Mouse (Mus musculus): ENCODE results near the gene Abraxas2. TPM values are rescaled to one million over a fixed set of nuclear protein-coding genes. Genes with fewer than 3 reads are reported as not detected.

Gene Abraxas2
- polyA plus RNA-seq (2015; fragmentation: Nextera tagmentation; extraction: Ambion mirVana) = 42.5 and 43.5 TPM in 2 replicates

- Histone ChIP-seq H3K27me3 (no peaks in the 10 kb centered on the region), H3K27ac (peak within 1 kb of the TSS; percentile 69), H3K9me3 (replicated peaks) (no peaks in the 10 kb centered on the region), H3K4me1 (peaks cover 18% of the 10 kb centered on the region), H3K4me3 (peak within 1 kb of the TSS; percentile 93), H3K36me3 (ENCODE audit: poor library complexity, severe bottlenecking) (no peaks in the 10 kb centered on the region), H3K4me2 (peak within 1 kb of the TSS; percentile 88), H3K9ac (peak within 1 kb of the TSS; percentile 92)
- ATAC-seq = peak; percentile 97
- under 1% methylated on average over 53 of the region's 53 CpGs for WGBS
Observed at GRCm38 (mm10) chr7:132859042-132859958, at the start of gene Abraxas2. Gene Abraxas2 (plus strand): TSS chr7:132859225.

GRCm38 (mm10) chr7:132809721-132810120, 49.3 kb upstream of the Abraxas2 start:
- H3K4me3 ChIP-seq = peak overlapping the region; percentile 9
- H3K4me2 ChIP-seq = peak overlapping the region; percentile 72
- no peak for ATAC-seq
- H3K4me1 ChIP-seq = peaks cover 82% of the 10 kb centered on the region
- H3K9me3 ChIP-seq (replicated peaks) = no peaks in the 10 kb centered on the region
- H3K9ac ChIP-seq = peak overlapping the region; percentile 57
- peak overlapping the region; percentile 92 for H3K27ac ChIP-seq
- no peaks in the 10 kb centered on the region for H3K36me3 ChIP-seq (ENCODE audit: poor library complexity, severe bottlenecking)
- H3K27me3 ChIP-seq = no peaks in the 10 kb centered on the region
- WGBS = 13% methylated on average over 6 of the region's 6 CpGs

- Histone ChIP-seq H3K4me1 (peaks cover 83% of the 10 kb centered on the region), H3K27ac (peak overlapping the region; percentile 92)
- 12% methylated on average over 6 of the region's 6 CpGs for WGBS
Observed at GRCm38 (mm10) chr7:132810368-132810767, 48.7 kb upstream of the Abraxas2 start.

DNA sequence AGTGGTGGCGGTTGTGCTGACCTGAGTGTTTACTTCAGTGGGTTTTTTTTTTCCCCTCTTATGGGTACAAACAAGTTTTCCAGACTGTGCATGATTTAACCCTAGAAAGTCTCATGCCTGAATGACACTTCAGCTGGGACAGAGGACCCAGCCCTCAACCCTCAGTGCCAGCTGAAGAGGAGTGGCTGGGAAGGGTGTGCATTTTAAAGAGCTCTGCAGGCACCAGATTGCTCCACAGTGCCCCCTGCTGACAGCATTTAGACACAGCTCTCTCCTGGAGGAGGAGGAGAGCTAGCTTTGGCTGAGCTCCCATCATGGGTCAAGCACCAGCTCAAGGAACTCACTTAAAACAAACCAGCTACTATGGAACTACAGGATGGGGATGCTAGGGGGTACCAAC, 48.1 kb upstream of the Abraxas2 start:
- Histone ChIP-seq H3K9ac (no peak overlapping the region), H3K4me3 (peak overlapping the region; percentile 77), H3K4me2 (peak overlapping the region; percentile 72), H3K9me3 (replicated peaks) (no peaks in the 10 kb centered on the region), H3K27me3 (no peaks in the 10 kb centered on the region), H3K4me1 (peaks cover 83% of the 10 kb centered on the region), H3K36me3 (ENCODE audit: poor library complexity, severe bottlenecking) (no peaks in the 10 kb centered on the region), H3K27ac (peak overlapping the region; percentile 92)
- 37% methylated on average over 1 of the region's 1 CpGs for WGBS
- ATAC-seq = peak; percentile 39

More at GRCm38 (mm10) chr7:132810368-132810767, 48.7 kb upstream of the Abraxas2 start:
- Histone ChIP-seq H3K4me2 (peak overlapping the region; percentile 72), H3K27me3 (no peaks in the 10 kb centered on the region), H3K4me3 (peak overlapping the region; percentile 9; the same call in 1 of the 2 replicates), H3K9ac (peak overlapping the region; percentile 17; the same call in 1 of the 2 replicates), H3K9me3 (replicated peaks) (no peaks in the 10 kb centered on the region), H3K36me3 (ENCODE audit: poor library complexity, severe bottlenecking) (no peaks in the 10 kb centered on the region)
- ATAC-seq = peak; percentile 40

GRCm38 (mm10) chr7:132811716-132812618, 47.1 kb upstream of the Abraxas2 start:
- Histone ChIP-seq H3K36me3 (ENCODE audit: poor library complexity, severe bottlenecking) (no peaks in the 10 kb centered on the region), H3K27ac (peak overlapping the region; percentile 95), H3K9me3 (replicated peaks) (no peaks in the 10 kb centered on the region), H3K4me2 (peak overlapping the region; percentile 72), H3K27me3 (no peaks in the 10 kb centered on the region), H3K4me1 (peaks cover 79% of the 10 kb centered on the region), H3K4me3 (peak overlapping the region; percentile 77), H3K9ac (peak overlapping the region; percentile 92)
- ATAC-seq = no peak
- 10% methylated on average over 23 of the region's 23 CpGs for WGBS

DNA sequence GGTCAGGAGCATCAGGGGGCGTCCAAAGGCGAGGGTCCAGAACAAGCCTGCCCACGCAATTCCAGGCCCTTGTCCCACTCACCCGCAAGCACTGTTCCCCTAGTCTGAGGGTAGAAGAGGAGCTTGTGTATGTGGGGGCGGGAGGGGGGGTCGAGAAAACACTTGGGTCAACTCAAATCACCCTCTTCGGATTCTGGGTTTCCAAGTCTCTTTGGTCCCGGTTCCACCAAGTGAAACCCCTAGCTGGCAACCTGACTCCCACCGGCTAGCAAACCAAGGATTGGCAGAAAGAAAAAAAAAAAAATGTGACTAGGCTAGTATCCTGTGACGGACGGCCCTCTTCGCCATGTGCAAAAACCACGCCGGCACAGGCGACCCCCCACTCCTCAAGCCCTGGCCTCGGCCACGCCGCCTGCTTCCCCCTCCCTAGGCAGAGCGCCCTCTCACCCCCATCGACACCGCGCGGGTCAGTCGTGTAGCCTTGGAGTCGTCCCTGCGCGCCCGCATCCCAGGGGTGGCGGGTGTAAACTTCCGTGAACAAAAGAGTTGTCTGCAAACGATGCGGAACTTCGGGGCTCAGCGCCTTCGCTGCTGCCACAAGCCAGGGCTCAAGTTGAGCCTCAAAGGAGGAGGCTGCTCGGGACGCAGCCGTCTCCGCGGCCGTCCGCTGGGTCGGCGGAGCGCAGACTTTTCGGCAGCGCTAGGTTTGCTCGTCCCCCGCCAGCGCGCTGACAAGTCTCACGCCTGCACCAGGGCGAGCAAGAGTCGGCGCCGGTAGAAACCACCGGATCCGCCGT, 46.2 kb upstream of the Abraxas2 start:
- Histone ChIP-seq H3K9me3 (replicated peaks) (no peaks in the 10 kb centered on the region), H3K36me3 (ENCODE audit: poor library complexity, severe bottlenecking) (no peaks in the 10 kb centered on the region), H3K27ac (peak overlapping the region; percentile 95), H3K4me1 (peaks cover 71% of the 10 kb centered on the region), H3K9ac (peak overlapping the region; percentile 92), H3K4me2 (peak overlapping the region; percentile 72), H3K27me3 (no peaks in the 10 kb centered on the region), H3K4me3 (peak overlapping the region; percentile 77)
- WGBS = under 1% methylated on average over 58 of the region's 59 CpGs
- ATAC-seq = peak; percentile 25

DNA sequence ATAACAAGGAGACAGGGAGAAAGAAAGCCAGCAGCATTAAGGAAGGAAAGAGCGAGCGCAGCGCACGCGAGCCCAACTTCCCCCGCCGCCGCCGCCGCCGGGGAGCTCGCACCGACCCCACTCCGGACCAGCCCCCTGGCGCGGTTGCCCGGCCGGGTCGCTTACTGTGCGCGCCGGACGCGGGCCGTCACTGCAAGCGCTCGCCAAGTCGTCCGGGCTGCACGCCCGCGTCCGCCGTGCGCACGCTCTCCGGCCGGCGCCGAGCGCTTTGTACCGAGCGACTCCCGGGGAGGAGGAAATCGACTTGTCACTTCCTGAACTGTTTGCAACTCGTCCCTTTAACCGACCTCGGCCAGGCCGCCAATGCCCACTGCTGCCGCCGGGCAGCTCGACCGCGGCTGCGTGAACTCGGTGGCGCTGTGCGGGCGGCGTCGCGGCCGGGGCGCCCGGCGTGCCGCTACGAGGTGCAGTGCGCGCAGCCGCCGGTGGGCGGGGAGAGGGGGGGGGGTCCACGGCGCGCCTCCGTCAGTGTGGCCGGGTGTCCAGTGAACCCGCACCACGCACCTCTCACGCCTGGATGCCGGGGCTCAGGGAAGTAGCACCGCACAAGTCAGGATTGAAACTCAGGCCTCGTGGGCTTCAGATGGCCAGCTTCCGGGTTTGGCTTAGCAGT, 45.5 kb upstream of the Abraxas2 start, which contains the start of gene Fam53b:
Fam53b (minus strand) TSS at position 471 of the 673 bp plus-strand sequence.
- peak; percentile 57 for ATAC-seq
- H3K4me1 ChIP-seq = peaks cover 64% of the 10 kb centered on the region

DNA sequence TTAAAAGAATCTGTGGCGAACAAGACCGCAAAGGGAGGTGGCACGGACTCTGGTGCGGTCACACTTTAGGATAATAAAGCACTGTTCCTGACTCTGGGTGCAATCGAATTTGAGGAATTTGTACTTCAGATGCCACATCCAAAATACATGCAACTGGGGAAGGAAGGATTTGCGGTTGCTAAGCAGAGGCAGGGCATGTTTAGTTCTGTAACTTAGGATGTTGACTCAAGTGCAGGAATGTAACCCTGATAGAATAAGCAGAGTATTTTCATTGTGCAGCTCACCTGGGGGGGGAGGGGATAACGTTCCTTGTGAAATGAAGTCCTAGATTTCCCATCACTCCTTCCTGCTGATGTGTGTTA, 45.0 kb upstream of the Abraxas2 start:
- Histone ChIP-seq H3K4me3 (peak overlapping the region; percentile 77), H3K36me3 (ENCODE audit: poor library complexity, severe bottlenecking) (no peaks in the 10 kb centered on the region), H3K9ac (peak overlapping the region; percentile 92), H3K4me1 (peaks cover 58% of the 10 kb centered on the region), H3K27me3 (no peaks in the 10 kb centered on the region), H3K9me3 (replicated peaks) (no peaks in the 10 kb centered on the region), H3K4me2 (peak overlapping the region; percentile 72), H3K27ac (peak overlapping the region; percentile 95)
- no peak for ATAC-seq
- under 1% methylated on average over 7 of the region's 7 CpGs for WGBS

More for the DNA sequence above, 45.5 kb upstream of the Abraxas2 start, which contains the start of gene Fam53b:
- WGBS = under 1% methylated on average over 69 of the region's 85 CpGs
- Histone ChIP-seq H3K4me2 (peak within 1 kb of the TSS; percentile 72), H3K27me3 (no peaks in the 10 kb centered on the region), H3K4me3 (peak within 1 kb of the TSS; percentile 77), H3K9me3 (replicated peaks) (no peaks in the 10 kb centered on the region), H3K36me3 (ENCODE audit: poor library complexity, severe bottlenecking) (no peaks in the 10 kb centered on the region), H3K27ac (peak within 1 kb of the TSS; percentile 95), H3K9ac (peak within 1 kb of the TSS; percentile 92)

GRCm38 (mm10) chr7:132815081-132815480, 43.9 kb upstream of the Abraxas2 start:
- H3K27ac ChIP-seq = no peak overlapping the region
- H3K27me3 ChIP-seq = no peaks in the 10 kb centered on the region
- no peak for ATAC-seq
- H3K4me3 ChIP-seq = no peak overlapping the region
- no peaks in the 10 kb centered on the region for H3K36me3 ChIP-seq (ENCODE audit: poor library complexity, severe bottlenecking)
- 83% methylated on average over 5 of the region's 5 CpGs for WGBS
- H3K4me2 ChIP-seq = no peak overlapping the region
- no peaks in the 10 kb centered on the region for H3K9me3 ChIP-seq (replicated peaks)
- 0 out of 2 replicates have a peak overlapping the region, but pooled peaks have one; percentile 7 for H3K9ac ChIP-seq
- H3K4me1 ChIP-seq = peaks cover 50% of the 10 kb centered on the region

- H3K27me3 ChIP-seq = no peaks in the 10 kb centered on the region
- no peak for ATAC-seq
- 0 out of 2 replicates have a peak overlapping the region, but pooled peaks have one; percentile 14 for H3K27ac ChIP-seq
- H3K4me1 ChIP-seq = peaks cover 48% of the 10 kb centered on the region
- no peak overlapping the region for H3K9ac ChIP-seq
- no peaks in the 10 kb centered on the region for H3K36me3 ChIP-seq (ENCODE audit: poor library complexity, severe bottlenecking)
- H3K9me3 ChIP-seq (replicated peaks) = no peaks in the 10 kb centered on the region
- WGBS = 33% methylated on average over 2 of the region's 2 CpGs
- no peak overlapping the region for H3K4me2 ChIP-seq
- no peak overlapping the region for H3K4me3 ChIP-seq
Observed at GRCm38 (mm10) chr7:132816528-132816927, 42.5 kb upstream of the Abraxas2 start.

Data from forebrain, embryonic 13.5 days (tissue).